Mouse (Mus musculus): ENCODE results near the gene Fcgrt. TPM values are rescaled to one million over a fixed set of nuclear protein-coding genes. Genes with fewer than 3 reads are reported as not detected.
A peak's percentile ranks its signal among the peaks of the same experiment; 100 is the strongest.

The Fcgrt gene
- total RNA-seq, 2 experiments from 2014 or later, result 22.0 to 69.0 TPM

DNA sequence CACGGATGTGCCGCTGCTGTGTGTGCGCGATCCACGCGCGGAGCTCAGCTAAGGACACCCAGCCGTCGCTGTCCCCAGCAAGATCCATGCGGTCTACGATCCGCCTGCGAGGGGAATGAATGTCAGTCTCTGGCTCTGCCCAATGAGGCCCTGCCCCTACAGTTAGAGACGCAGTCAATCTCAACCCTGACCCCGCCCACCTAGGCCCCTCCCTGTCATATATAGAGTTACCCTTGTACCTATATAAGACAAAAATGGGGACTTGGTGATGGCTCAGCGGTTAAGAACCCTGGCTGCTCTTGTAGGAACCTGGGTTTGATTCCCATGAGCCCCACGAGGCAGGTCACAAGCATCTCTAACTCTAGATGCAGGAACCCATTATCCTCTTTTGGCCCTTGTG lies 15.1 kb downstream of the Fcgrt start:
- no peak for ATAC-seq (ENCODE audit: poor library complexity, severe bottlenecking)

DNA sequence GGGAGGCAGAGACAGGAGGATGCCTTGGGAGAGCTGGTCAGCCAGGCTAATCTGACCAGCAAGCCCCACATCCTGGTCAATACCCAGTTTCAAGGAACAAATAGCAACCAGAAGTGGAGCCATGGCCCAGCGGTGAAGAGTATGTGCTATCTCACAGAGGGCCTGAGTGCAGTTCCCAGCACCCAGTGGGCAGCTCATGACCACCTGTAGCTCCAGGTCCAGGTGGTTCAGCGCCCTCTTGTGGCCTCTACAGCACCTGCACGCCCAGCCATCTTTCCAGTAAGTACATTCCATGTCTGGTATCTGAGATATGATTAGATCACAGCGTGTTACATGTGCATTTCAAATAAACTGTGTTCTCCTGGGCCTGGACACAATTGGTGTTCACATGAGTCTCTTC lies 17.6 kb downstream of the Fcgrt start:
- ATAC-seq (ENCODE audit: poor library complexity, severe bottlenecking), result no peak

GRCm38 (mm10) chr7:45083300-45083890 lies 20.3 kb downstream of the Fcgrt start:
- no peak for ATAC-seq (ENCODE audit: poor library complexity, severe bottlenecking)

- ATAC-seq (ENCODE audit: poor library complexity, severe bottlenecking), result peak; percentile 78
Observed at GRCm38 (mm10) chr7:45082401-45083299, 21.0 kb downstream of the Fcgrt start.

DNA sequence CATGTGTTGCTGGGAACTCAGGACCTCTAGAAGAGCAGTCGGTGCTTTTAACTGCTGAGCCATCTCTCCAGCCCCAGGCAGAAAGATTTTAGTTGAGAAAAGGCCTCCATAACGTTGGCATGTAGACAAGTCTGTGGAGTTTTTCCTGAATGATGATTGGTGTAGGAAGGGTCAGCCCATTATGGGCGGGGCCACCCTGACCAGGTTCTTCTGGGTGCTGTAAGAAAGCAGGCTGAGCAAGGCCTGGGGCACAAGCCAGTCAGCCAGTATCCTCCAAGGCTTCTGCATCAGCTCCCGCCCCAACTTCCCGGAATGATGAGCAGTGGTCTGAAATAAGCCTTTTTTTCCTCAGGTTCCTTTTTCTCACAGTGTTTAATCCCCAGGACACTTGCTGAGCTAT lies 22.6 kb downstream of the Fcgrt start:
- ATAC-seq (ENCODE audit: poor library complexity, severe bottlenecking), result no peak

- peak; percentile 56 for ATAC-seq (ENCODE audit: poor library complexity, severe bottlenecking)
Observed at GRCm38 (mm10) chr7:45079856-45080255, 23.8 kb downstream of the Fcgrt start.

- peak; percentile 33; the same call in 1 of the 2 replicates for ATAC-seq (ENCODE audit: poor library complexity, severe bottlenecking)
Observed at GRCm38 (mm10) chr7:45078513-45078912, 25.1 kb downstream of the Fcgrt start.

DNA sequence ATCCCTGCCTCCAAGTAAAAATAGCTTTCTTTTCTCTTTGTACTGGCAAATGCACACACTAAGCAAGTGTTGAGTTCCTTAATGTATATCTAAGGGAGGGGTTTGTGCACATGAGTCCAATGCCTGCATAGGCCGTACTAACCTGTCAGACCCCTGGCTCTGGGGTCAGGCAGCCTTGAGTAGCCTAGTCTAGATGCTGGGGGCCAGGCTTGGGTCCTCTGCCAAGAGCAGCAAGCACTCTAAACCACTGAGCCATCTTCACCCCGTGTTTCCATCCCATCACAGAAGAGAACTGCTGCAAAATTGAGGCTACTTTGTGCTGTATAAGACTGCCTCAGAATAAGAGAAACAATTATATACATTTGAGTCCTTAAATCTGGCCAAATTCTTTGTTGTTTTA lies 25.8 kb downstream of the Fcgrt start:
- ATAC-seq (ENCODE audit: poor library complexity, severe bottlenecking), result no peak

GRCm38 (mm10) chr7:45077322-45077721 lies 26.3 kb downstream of the Fcgrt start:
- ATAC-seq (ENCODE audit: poor library complexity, severe bottlenecking), result no peak

- ATAC-seq (ENCODE audit: poor library complexity, severe bottlenecking), result no peak
Observed at GRCm38 (mm10) chr7:45076501-45076900, 27.1 kb downstream of the Fcgrt start.

DNA sequence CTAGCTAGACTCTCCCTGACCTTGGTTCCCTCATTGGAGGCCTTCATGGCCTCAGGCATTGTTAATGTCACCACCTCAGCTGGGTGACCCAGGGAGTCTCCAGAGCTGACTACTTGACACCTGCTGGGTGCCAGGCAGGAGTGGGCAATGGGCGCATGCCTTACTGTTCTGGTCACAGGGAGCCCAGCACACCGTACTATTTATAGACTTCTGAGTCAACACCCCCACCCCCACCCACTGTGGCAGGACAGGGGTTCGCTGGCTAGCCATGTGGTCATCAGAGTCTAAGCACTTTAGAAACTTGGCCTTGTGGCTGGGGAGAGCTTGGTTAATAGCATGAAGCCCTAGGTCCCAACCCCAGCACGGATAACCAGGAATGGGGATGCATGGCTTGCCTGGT lies 28.2 kb downstream of the Fcgrt start:
- no peak for ATAC-seq (ENCODE audit: poor library complexity, severe bottlenecking)

DNA sequence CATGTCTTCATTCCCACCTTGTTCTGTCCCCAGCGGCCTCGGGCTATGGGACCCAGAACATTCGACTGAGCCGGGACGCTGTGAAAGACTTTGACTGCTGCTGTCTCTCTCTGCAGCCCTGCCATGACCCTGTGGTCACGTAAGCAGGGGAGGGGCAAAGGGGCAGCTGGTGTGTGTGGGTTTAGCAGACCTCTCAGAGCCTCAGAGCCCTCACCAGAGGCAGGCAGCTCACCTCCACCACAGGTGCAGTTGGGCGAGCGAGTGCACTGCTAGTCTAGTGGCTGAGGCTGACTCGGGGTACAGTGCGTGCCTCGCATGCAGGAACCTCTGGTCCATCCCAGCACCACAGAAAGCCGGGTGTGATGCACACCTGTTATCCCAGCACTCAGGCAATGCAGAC lies 29.7 kb downstream of the Fcgrt start:
- ATAC-seq (ENCODE audit: poor library complexity, severe bottlenecking), result no peak

DNA sequence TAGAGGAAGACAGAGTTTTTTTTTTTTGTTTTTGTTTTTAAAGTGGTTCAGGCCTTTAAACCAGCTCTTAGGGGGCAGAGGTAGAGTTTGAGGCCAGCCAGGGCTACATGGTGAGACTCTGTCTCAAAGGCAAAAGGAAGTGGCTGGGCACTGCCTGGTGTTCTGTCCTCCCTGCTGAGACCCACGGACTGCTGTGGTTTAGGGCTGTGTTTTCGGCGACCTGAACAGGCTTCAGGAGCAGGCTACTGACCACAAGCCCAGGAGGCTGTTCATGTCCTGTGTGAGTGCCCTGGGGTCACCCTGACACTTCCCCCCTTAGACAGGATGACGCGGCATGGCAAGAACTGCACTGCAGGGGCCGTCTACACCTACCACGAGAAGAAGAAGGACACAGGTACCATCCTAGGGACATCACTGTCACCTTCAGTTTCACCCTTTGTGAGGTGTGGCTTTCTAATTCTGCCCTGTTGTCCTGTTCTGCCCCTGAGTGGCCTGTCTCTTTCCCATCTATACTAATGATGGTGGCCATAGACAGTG lies 30.4 kb downstream of the Fcgrt start:
- 0 out of 2 replicates have a peak, but pooled peaks have one; percentile 29 for ATAC-seq (ENCODE audit: poor library complexity, severe bottlenecking)

DNA sequence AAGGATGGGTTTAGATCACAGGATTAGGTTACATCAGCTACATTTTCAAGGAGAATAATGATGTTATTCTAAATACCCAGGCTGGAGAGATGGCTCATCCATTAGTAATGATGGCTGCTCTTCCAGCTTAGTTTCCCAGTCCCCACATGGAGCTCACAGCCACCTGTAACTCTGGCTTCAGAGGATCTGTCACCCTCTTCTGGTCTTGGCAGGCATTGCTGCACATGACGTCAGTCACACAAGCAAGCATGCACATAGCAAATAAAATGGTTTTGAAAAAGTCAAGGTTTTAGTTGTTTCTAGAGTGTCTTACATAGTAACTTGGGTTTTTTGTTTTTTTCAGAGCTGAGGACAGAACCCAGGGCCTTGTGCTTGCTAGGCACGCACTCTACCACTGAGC lies 31.4 kb downstream of the Fcgrt start:
- no peak for ATAC-seq (ENCODE audit: poor library complexity, severe bottlenecking)

- peak; percentile 46; the same call in 1 of the 2 replicates for ATAC-seq (ENCODE audit: poor library complexity, severe bottlenecking)
Observed at GRCm38 (mm10) chr7:45069671-45070070, 34.0 kb downstream of the Fcgrt start.

DNA sequence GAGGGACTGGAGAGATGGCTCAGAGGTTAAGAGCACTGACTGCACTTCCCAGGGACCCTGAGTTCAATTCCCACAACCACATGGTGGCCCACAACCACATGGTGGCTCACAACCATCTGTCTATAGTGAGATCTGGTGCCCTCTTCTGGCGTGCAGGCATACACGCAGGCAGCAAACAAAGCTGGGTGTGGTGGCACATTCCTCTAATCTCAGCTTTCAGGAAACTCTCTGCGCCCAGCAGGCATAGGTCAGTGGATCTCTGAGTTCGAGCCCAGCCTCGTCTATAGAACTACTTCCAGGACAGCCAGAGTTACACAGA lies 35.7 kb downstream of the Fcgrt start:
- peak; percentile 74 for ATAC-seq (ENCODE audit: poor library complexity, severe bottlenecking)

DNA sequence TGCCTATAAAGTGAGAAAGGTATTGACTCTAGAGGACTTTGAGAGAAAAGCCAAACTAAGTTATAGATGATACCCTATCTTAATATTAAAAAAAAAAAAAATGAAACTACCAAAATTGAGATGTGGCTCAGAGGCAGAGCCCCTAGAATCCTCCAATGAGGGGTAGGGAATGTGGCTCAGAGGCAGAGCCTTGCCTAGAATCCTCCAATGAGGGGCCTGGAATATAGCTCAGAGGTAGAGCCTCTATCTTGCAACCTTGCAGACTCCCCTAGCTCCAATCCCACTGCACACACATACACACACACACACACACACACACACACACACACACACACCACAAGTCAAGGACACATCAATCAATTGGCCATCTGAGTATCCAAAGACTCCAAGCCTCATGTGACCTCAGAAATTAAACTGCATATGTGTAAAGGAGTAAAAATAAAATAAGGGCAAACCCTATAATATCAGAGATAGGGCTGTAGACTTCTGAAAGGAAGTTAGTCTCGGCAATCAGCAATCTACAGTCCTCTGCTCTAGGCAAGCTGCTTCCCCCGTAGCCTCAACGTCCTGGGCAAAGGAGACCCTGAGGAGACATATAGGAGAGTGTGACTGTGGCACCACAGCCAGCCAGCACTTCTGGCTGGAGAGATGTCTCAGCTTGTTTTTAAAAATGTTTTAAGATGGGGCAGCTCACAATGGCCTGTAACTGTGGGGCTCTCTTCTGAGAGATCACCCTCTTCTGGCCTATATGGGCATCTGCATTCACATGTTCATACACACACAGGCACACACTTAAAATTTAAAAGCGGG lies 36.3 kb downstream of the Fcgrt start:
- ATAC-seq (ENCODE audit: poor library complexity, severe bottlenecking), result peak; percentile 24; the same call in 1 of the 2 replicates

DNA sequence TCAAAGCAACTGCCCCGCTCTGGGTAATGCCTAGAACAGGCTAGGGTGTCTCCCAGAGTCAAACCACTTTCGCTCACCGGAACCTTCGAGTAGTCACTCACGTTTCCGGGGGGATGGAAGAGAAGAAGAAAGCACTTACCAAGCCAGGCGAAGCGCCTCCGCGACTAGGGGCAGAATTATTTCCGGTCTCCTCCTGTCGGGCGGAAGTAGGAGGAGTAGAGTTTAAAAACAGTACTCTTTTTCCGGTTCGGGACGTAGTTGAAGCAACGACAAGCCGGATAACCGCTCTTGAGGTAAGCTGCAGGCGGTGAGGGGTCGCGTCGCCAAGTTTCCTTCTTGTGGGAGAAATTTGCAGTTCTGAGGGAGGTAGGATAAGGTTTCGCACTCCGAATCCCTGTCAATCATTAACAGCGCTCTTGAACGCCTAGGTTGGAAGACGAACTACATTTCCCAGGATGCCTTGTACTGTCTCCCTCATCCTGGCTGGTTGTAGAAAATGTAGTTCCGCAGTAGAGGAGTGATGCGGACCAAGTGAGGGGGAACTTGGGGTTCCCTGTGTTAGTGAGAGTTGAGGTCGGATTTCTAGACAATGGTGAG lies 41.3 kb downstream of the Fcgrt start, which contains the start of the genes Nosip and Prrg2:
Nosip (plus strand) TSS at position 191 of the 597 bp plus-strand sequence.
Prrg2 (minus strand) TSS at position 439 of the 597 bp plus-strand sequence.
- ATAC-seq (ENCODE audit: poor library complexity, severe bottlenecking), result peak; percentile 98

GRCm38 (mm10) chr7:45061532-45062075 lies 42.0 kb downstream of the Fcgrt start:
- ATAC-seq (ENCODE audit: poor library complexity, severe bottlenecking), result no peak

- ATAC-seq (ENCODE audit: poor library complexity, severe bottlenecking), result no peak
Observed at GRCm38 (mm10) chr7:45060632-45061122, 43.0 kb downstream of the Fcgrt start.
